Mouse (Mus musculus) spleen, adult 2 months (tissue): ENCODE results near the gene Kctd21.

Source experiments
- CTCF ChIP-seq: fragments of 200-500 bp; IDR thresholded peaks from 2 replicates; pipeline ENCODE4 v1.5.1; 2011; ENCODE audit warnings: mild to moderate bottlenecking, inconsistent platforms; ENCODE audit not compliant: insufficient read depth, insufficient read length, insufficient replicate concordance; ENCODE audit errors: extremely low read depth
- POLR2A ChIP-seq: fragments of 200-500 bp; IDR thresholded peaks from 2 replicates; pipeline ENCODE4 v1.6.1; 2011; ENCODE audit warnings: low read depth, low read length, inconsistent platforms

DNA sequence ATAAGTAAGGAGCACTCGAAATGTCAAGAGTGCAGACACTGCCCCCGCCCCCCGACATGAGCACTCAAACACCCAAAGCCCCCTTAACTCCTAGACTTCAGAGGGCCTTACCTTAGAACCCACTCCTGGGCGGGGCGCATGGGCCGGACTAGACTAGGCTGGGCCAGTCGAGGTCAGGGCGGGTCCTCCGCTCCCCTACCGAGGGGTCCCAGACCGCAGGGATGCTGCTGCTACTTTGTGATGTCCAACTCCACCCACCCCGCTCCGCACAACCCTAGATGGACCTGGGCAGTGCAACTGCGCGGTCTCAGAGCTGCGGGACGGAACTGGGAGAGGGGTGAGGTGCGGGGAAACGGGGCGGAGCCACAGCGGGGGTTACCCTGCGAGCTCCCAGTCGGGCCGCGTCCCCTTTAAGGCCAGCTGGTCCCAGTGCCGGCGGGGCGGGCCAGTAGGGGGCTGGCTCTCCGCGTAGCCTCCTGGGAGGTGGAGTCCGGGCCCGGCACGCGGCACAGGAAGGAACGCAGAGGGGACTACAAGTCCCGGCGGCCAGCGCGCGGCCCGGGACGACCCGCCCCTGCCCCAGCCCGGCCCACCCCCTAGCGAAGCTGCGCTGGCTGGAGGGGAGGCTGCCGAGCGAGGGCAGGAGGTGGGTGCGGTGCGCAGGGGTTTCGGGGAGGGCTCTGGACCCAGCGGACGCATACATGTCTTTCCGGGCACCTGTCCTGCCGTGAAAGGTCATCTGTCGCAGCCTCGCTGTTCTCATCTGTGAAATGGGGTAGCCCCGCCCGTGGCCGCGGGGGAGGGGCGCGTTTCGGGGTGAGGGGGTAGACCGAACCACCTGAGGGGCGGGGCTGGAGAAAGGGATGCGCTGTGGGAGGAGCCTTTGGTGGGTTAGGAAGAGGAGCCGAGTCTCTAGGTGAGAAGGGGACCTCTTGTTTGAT, at the start of gene Kctd21, which contains the start of gene Usp35:
- no peak for TF ChIP-seq POLR2A
- no peak for TF ChIP-seq CTCF
